Mouse (Mus musculus) cerebellum, adult 18-20 months (tissue): Measurements from ENCODE around the gene B3galt4.
"Not testable (repeated sequence)": the region's sequence is repeated elsewhere in the genome, so short reads cannot be mapped to it uniquely, and the experiment has no call there.

Experiments
- DNase-seq, 2 experiments: peaks; one replicate each; pipeline ENCODE4 v3.0.0; 2021

The B3galt4 gene

GRCm38 (mm10) chr17:33965846-33966550, 14.7 kb upstream of the B3galt4 start:
- no peak for DNase-seq

GRCm38 (mm10) chr17:33965082-33965845, 14.0 kb upstream of the B3galt4 start:
- no peak for DNase-seq

- no peak for DNase-seq
These were observed 11.6 kb upstream of the B3galt4 start for GRCm38 (mm10) chr17:33962876-33963275.

- DNase-seq, result no peak
These were observed 8.7 kb upstream of the B3galt4 start for GRCm38 (mm10) chr17:33959948-33960347.

- no peak for DNase-seq
These were observed 7.8 kb upstream of the B3galt4 start for GRCm38 (mm10) chr17:33959135-33959534.

- DNase-seq, result no peak
These were observed 7.2 kb upstream of the B3galt4 start for GRCm38 (mm10) chr17:33958451-33958850.

GRCm38 (mm10) chr17:33957493-33957892, 6.2 kb upstream of the B3galt4 start:
- DNase-seq, result no peak

GRCm38 (mm10) chr17:33956336-33956735, 5.0 kb upstream of the B3galt4 start:
- DNase-seq, result no peak

- DNase-seq, result peak; percentile 95 to 97
These were observed 4.4 kb upstream of the B3galt4 start, which contains the start of the genes Vps52 and Rps18 for GRCm38 (mm10) chr17:33955555-33956214. Gene Vps52, plus strand, starts transcription at chr17:33955812. Gene Rps18, minus strand, starts transcription at chr17:33956001.

GRCm38 (mm10) chr17:33954646-33955554, 3.6 kb upstream of the B3galt4 start:
- no peak for DNase-seq

GRCm38 (mm10) chr17:33953961-33954565, 2.8 kb upstream of the B3galt4 start:
- DNase-seq, result no peak

GRCm38 (mm10) chr17:33953310-33953709, 2.0 kb upstream of the B3galt4 start:
- DNase-seq, result no peak

- DNase-seq, result no peak
These were observed 1.6 kb upstream of the B3galt4 start for GRCm38 (mm10) chr17:33952879-33953278.

GRCm38 (mm10) chr17:33952015-33952414, 727 bp upstream of the B3galt4 start:
- not testable (repeated sequence) for DNase-seq

- no peak for DNase-seq
These were observed 1.1 kb downstream of the B3galt4 start for GRCm38 (mm10) chr17:33950131-33950625.

- DNase-seq, result no peak
These were observed 2.3 kb downstream of the B3galt4 start for GRCm38 (mm10) chr17:33948905-33949537.

- no peak for DNase-seq
These were observed 3.0 kb downstream of the B3galt4 start for GRCm38 (mm10) chr17:33948090-33948904.

GRCm38 (mm10) chr17:33947430-33948089, 3.7 kb downstream of the B3galt4 start:
- DNase-seq, result no peak

GRCm38 (mm10) chr17:33943454-33943853, 7.8 kb downstream of the B3galt4 start:
- no peak for DNase-seq

GRCm38 (mm10) chr17:33941381-33941780, 9.9 kb downstream of the B3galt4 start:
- no peak for DNase-seq
